Comparison of ENCODE assay signal across 17 mouse cellular contexts in the genomic region with DNA sequence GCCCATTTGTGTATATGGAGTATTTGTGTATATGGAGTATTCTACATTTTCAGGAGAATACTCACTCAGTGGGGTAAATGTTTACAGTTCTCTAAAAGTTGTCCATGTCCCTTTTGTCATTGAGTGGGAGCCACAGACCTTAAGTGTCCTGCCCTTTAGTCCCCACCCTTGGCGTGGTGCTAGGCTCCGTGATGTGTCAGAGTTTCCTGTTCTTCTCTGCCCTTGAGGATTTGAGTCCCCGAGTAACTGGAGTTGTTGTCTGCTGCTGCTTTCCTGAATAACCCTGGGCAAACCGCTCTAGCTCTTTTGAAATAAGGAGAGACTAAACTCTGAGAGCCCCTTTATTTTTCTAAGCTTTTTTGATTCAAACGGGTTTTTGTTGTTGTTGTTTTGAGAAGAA. TPM values are rescaled to one million over a fixed set of nuclear protein-coding genes. Genes with fewer than 3 reads are reported as not detected.
DNase-seq lines count a peak whose midpoint lies in the region; ATAC-seq and TF ChIP-seq lines count a peak whose summit lies in the region.
"Had no signal": no experiment of that assay in that cellular context is flagged by ENCODE, and none has a peak within 500 bp of the region (broad histone marks: within the 10 kb centered on the region; RNA-seq: fewer than 3 reads in every experiment).

No protein-coding gene starts in this region.

- H3K9me3 ChIP-seq in heart, embryonic 10.5 days = no peaks in the 10 kb centered on the region
- H3K9me3 ChIP-seq in heart, embryonic 12.5 days (replicated peaks) = no peaks in the 10 kb centered on the region
- no peaks in the 10 kb centered on the region for H3K9me3 ChIP-seq in liver, embryonic 14.5 days (ENCODE audit: control insufficient read depth, low read length)
- no peaks in the 10 kb centered on the region for H3K9me3 ChIP-seq in embryonic facial prominence, embryonic 10.5 days
- H3K9me3 ChIP-seq: embryonic facial prominence, embryonic 15.5 days; G1E had no signal

- intact Hi-C loops in left cerebral cortex, postnatal 14 days (cut with DNase I) = loop anchor here (10.0 kb wide), 2 partner anchors 115 to 305 kb away; no protein-coding TSS in a partner anchor

- WGBS in heart, embryonic 10.5 days = 51% methylated on average over 5 of the region's 5 CpGs
- WGBS in heart, embryonic 12.5 days = 53% methylated on average over 5 of the region's 5 CpGs
- WGBS in liver, embryonic 14.5 days (ENCODE audit: insufficient replicate concordance) = 60% methylated on average over 5 of the region's 5 CpGs
- WGBS in embryonic facial prominence, embryonic 10.5 days = 78% methylated on average over 5 of the region's 5 CpGs

- no peak for ATAC-seq in heart, embryonic 12.5 days (ENCODE audit: insufficient number of reproducible peaks, low FRiP score)
- no peak for ATAC-seq in liver, embryonic 14.5 days (ENCODE audit: insufficient read depth)
- ATAC-seq: forebrain, embryonic 14.5 days had no signal

- H3K27ac ChIP-seq in heart, embryonic 10.5 days = no peak overlapping the region
- peak overlapping the region; percentile 11; the same call in 1 of the 2 replicates for H3K27ac ChIP-seq in heart, embryonic 12.5 days (ENCODE audit: poor library complexity, severe bottlenecking)
- peak overlapping the region; percentile 28; the same call in 1 of the 2 replicates for H3K27ac ChIP-seq in liver, embryonic 14.5 days
- H3K27ac ChIP-seq in embryonic facial prominence, embryonic 10.5 days (replicated peaks) = no peak overlapping the region
- H3K27ac ChIP-seq: embryonic facial prominence, embryonic 15.5 days; macrophage had no signal

- TF ChIP-seq CTCF in liver, embryonic 14.5 days (IDR thresholded peaks at IDR 0.05; ENCODE audit: low read depth) = no peak

- H3K9ac ChIP-seq in heart, embryonic 12.5 days = no peak overlapping the region
- peak overlapping the region; percentile 28; the same call in 1 of the 2 replicates for H3K9ac ChIP-seq in liver, embryonic 14.5 days (replicated peaks)
- H3K9ac ChIP-seq: embryonic facial prominence, embryonic 15.5 days; lung, embryonic 14.5 days had no signal

- H3K4me2 ChIP-seq in heart, embryonic 12.5 days = no peak overlapping the region
- H3K4me2 ChIP-seq in liver, embryonic 14.5 days (ENCODE audit: low read depth) = peak overlapping the region; percentile 28
- H3K4me2 ChIP-seq: embryonic facial prominence, embryonic 15.5 days; lung, embryonic 14.5 days had no signal

- no peak overlapping the region for H3K4me3 ChIP-seq in heart, embryonic 10.5 days
- no peak overlapping the region for H3K4me3 ChIP-seq in heart, embryonic 12.5 days
- H3K4me3 ChIP-seq in liver, embryonic 14.5 days (ENCODE audit: insufficient read depth in 1 of 2, low read depth in 2 of 2, low read length in 2 of 2) = no peak overlapping the region
- no peak overlapping the region for H3K4me3 ChIP-seq in embryonic facial prominence, embryonic 10.5 days
- H3K4me3 ChIP-seq: embryonic facial prominence, embryonic 15.5 days had no signal

- no peak for TF ChIP-seq EP300 in liver, embryonic 14.5 days (IDR thresholded peaks at IDR 0.05; ENCODE audit: low read depth)

- H3K27me3 ChIP-seq in heart, embryonic 10.5 days (ENCODE audit: insufficient read depth, poor library complexity, severe bottlenecking) = no peaks in the 10 kb centered on the region
- no peaks in the 10 kb centered on the region for H3K27me3 ChIP-seq in heart, embryonic 12.5 days (replicated peaks)
- no peaks in the 10 kb centered on the region for H3K27me3 ChIP-seq in liver, embryonic 14.5 days (ENCODE audit: control insufficient read depth, insufficient read depth, low read length)
- no peaks in the 10 kb centered on the region for H3K27me3 ChIP-seq in embryonic facial prominence, embryonic 10.5 days (replicated peaks; ENCODE audit: low read depth, poor library complexity, severe bottlenecking)
- H3K27me3 ChIP-seq: embryonic facial prominence, embryonic 15.5 days had no signal

- peak; percentile 94 for DNase-seq in heart, adult 11 months
- no peak for DNase-seq in heart, embryonic 10.5 days (ENCODE audit: low spot score)
- peak; percentile 61 for DNase-seq in adrenal gland, adult 8-10 months
- DNase-seq in liver, embryonic 14.5 days (ENCODE audit: low read depth in 3 of 3, low spot score in 3 of 3) = no peak
- no peak for DNase-seq in left cerebral cortex, postnatal 14 days (ENCODE audit: low spot score in 2 of 2)
- no peak for DNase-seq in embryonic facial prominence, embryonic 10.5 days (ENCODE audit: low spot score)
- DNase-seq: cerebellum, adult 18-20 months; kidney, adult 2 months; kidney, postnatal 25 days; lung, embryonic 14.5 days; midbrain, embryonic 14.5 days; thymus, adult 18-20 months had no signal

- H3K4me1 ChIP-seq in heart, embryonic 10.5 days = peaks cover 58% of the 10 kb centered on the region
- H3K4me1 ChIP-seq in heart, embryonic 12.5 days (replicated peaks) = peaks cover 66% of the 10 kb centered on the region
- peaks cover 45 to 46% of the 10 kb centered on the region in 2 experiments for H3K4me1 ChIP-seq in liver, embryonic 14.5 days (replicated peaks; ENCODE audit: control insufficient read depth in 2 of 2, insufficient read depth in 2 of 2, low read length in 1 of 2)
- peaks cover 13% of the 10 kb centered on the region for H3K4me1 ChIP-seq in embryonic facial prominence, embryonic 10.5 days

- H3K36me3 ChIP-seq in heart, embryonic 10.5 days = peaks cover 32% of the 10 kb centered on the region
- H3K36me3 ChIP-seq in heart, embryonic 12.5 days = peaks cover 29% of the 10 kb centered on the region
- H3K36me3 ChIP-seq in liver, embryonic 14.5 days (replicated peaks; ENCODE audit: control insufficient read depth, insufficient read depth, low read depth) = peaks cover 36% of the 10 kb centered on the region
- H3K36me3 ChIP-seq in embryonic facial prominence, embryonic 10.5 days (replicated peaks) = peaks cover 43% of the 10 kb centered on the region

RNA-seq across cellular contexts. Expression of a gene that starts 48.4 kb away (rescaled TPM):
- 2.9 and 3.3 TPM in 2 replicates for polyA plus RNA-seq in heart, embryonic 10.5 days (2016; fragmentation: Nextera tagmentation; extraction: Ambion mirVana)
- total RNA-seq in adrenal gland, adult 8-10 months (2022) = under 1 TPM; 0.17 to 0.49 (median 0.45) TPM
- 2.1 and 2.4 TPM in 2 replicates for polyA plus RNA-seq in heart, embryonic 12.5 days (2016; fragmentation: Nextera tagmentation; extraction: Ambion mirVana)
- polyA plus RNA-seq in liver, embryonic 14.5 days (2012; rRNA removed) = 0.03 and 0.04 TPM in 2 replicates
- 0.09 and 0.22 TPM in 2 replicates for polyA plus RNA-seq in liver, embryonic 14.5 days (2014; fragmentation: Nextera tagmentation; extraction: Ambion mirVana)
- total RNA-seq in left cerebral cortex, postnatal 14 days (2021) = 10 to 100 TPM; 11.1 to 13.9 TPM
- 0.50 and 0.57 TPM in 2 replicates for polyA plus RNA-seq in embryonic facial prominence, embryonic 10.5 days (2016; fragmentation: Nextera tagmentation; extraction: Ambion mirVana)
- polyA plus RNA-seq: G1E, macrophage had no signal

Comparison
In these comparisons a context has a peak if more than half of its experiments do, and no peak if none do; other contexts are left out.
1. DNase-seq: peak in heart, adult 11 months (single experiment) and adrenal gland, adult 8-10 months (single experiment); none in heart, embryonic 10.5 days (single experiment), liver, embryonic 14.5 days (0 of 3), left cerebral cortex, postnatal 14 days (0 of 2) and embryonic facial prominence, embryonic 10.5 days (single experiment).
2. H3K27ac ChIP-seq: peak in heart, embryonic 12.5 days (single experiment) and liver, embryonic 14.5 days (single experiment); none in heart, embryonic 10.5 days (single experiment) and embryonic facial prominence, embryonic 10.5 days (single experiment).